Mouse (Mus musculus) hindbrain, embryonic 14.5 days (tissue): ENCODE measurements around the gene Pon2. TPM values are rescaled to one million over a fixed set of nuclear protein-coding genes. Genes with fewer than 3 reads are reported as not detected.
"Not testable (repeated sequence)": the region's sequence is repeated elsewhere in the genome, so short reads cannot be mapped to it uniquely, and the experiment has no call there.

Experiments used
- ATAC-seq: fragments of 200-750 bp; cut with Nextera tagmentation; 2 replicates; pipeline ENCODE4 v1.8.0; 2017; ENCODE audit warnings: moderate number of reproducible peaks, mild to moderate bottlenecking, moderate TSS enrichment, moderate library complexity; ENCODE audit not compliant: low FRiP score
- DNase-seq: peaks from one replicate; pipeline ENCODE4 v3.0.0-alpha.2; 2015; ENCODE audit warnings: low spot score
- H3K27ac ChIP-seq: fragments of 300-500 bp; sonication (generic); 2 replicates; pipeline ENCODE4 v1.5.1; 2014; ENCODE audit warnings: mild to moderate bottlenecking, moderate library complexity
- H3K27me3 ChIP-seq: fragments of 300-500 bp; sonication (generic); 2 replicates; pipeline ENCODE4 v1.6.1; 2014; ENCODE audit warnings: mild to moderate bottlenecking, low read length, mixed read lengths; ENCODE audit not compliant: control insufficient read depth, insufficient read depth
- H3K36me3 ChIP-seq: fragments of 300-500 bp; sonication (generic); replicated peaks from 2 replicates; pipeline ENCODE4 v1.6.1; 2014; ENCODE audit not compliant: control insufficient read depth, insufficient read depth
- H3K4me1 ChIP-seq: fragments of 300-500 bp; sonication (generic); replicated peaks from 2 replicates; pipeline ENCODE4 v1.6.1; 2014; ENCODE audit warnings: antibody characterized with exemption, low read length, mixed read lengths; ENCODE audit not compliant: control insufficient read depth, insufficient read depth
- H3K4me2 ChIP-seq: fragments of 300-500 bp; sonication (generic); replicated peaks from 2 replicates; pipeline ENCODE4 v1.6.1; 2014; ENCODE audit warnings: mild to moderate bottlenecking, moderate library complexity
- H3K4me3 ChIP-seq: fragments of 300-500 bp; sonication (generic); replicated peaks from 2 replicates; pipeline ENCODE4 v1.5.1; 2014; ENCODE audit warnings: mild to moderate bottlenecking, low read length
- H3K9ac ChIP-seq: fragments of 300-500 bp; sonication (generic); 2 replicates; pipeline ENCODE4 v1.6.1; 2014
- H3K9me3 ChIP-seq: fragments of 300-500 bp; sonication (generic); 2 replicates; pipeline ENCODE4 v1.6.1; 2016; ENCODE audit warnings: low read length; ENCODE audit not compliant: control insufficient read depth
- WGBS: fragments of 180-500 bp; shearing (Covaris S2); extraction: QIAGEN DNeasy Blood & Tissue Kit; methylation state at CpG from one replicate; pipeline ENCODE4 v1.1.7; 2014; 5-methylcytosine and 5-hydroxymethylcytosine counted together
- polyA plus RNA-seq: library from polyadenylated mRNA; unstranded; fragments of >200 nt; fragmentation: Nextera tagmentation; extraction: Ambion mirVana; gene quantifications from 2 replicates; pipeline ENCODE4 v1.2.1, GENCODE M21; 2014

The Pon2 gene
- polyA plus RNA-seq, 1 experiment from 2014 or later, result 31.5 TPM

DNA sequence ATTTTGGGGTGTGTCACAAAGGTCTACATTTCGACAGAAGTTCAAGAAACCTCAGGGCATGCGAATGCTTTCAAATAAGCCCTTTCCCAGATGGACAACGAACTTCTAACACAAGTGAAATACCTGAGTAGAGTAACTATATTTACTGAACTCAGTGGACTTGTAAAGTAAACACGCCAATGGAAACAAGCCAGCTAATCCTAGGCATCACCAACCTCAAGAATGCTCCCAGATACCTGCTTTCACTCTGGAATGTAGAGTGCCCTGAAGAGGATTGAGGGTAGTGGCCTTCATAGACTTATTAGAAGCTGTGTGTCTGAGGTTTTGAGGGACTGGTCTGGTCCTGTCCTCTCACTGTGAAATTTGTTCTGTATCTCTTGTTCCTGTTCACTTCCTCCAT, 60.7 kb downstream of the Pon2 start:
- Histone ChIP-seq H3K27ac (no peak overlapping the region), H3K9me3 (no peaks in the 10 kb centered on the region), H3K9ac (no peak overlapping the region), H3K4me2 (no peak overlapping the region), H3K36me3 (no peaks in the 10 kb centered on the region), H3K4me1 (no peaks in the 10 kb centered on the region), H3K27me3 (no peaks in the 10 kb centered on the region), H3K4me3 (no peak overlapping the region)
- no peak for DNase-seq
- ATAC-seq, result no peak
- 95% methylated on average over 4 of the region's 4 CpGs for WGBS

DNA sequence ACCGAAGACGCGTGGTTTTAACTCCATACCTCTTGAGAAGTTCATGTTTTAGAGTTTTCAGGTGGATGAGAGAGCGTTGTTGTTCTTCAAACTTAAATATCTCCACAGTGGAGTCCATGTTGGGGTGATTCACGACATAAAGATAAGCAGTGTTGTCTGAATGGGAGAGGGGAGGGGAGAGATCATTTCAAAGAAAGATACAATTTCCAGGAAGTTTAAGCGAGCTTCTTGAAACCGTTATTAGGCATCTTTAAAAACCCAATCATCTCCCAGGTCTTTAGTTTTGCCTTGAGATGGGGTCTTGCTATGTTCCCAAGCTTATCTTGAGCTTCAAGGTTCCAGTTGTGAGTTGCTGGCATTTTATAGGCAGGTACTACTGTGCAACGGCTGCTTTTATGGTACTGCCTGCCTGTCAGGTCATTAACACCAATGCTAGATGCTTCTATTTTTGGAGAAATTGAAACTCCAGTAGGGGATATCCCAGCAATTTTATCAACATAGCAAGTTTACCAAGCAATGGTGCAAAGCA, 61.3 kb downstream of the Pon2 start:
- Histone ChIP-seq H3K4me3 (no peak overlapping the region), H3K27ac (no peak overlapping the region), H3K9me3 (no peaks in the 10 kb centered on the region), H3K4me2 (no peak overlapping the region), H3K9ac (no peak overlapping the region), H3K27me3 (no peaks in the 10 kb centered on the region), H3K4me1 (no peaks in the 10 kb centered on the region), H3K36me3 (no peaks in the 10 kb centered on the region)
- ATAC-seq, result no peak
- WGBS, result 95% methylated on average over 8 of the region's 8 CpGs
- no peak for DNase-seq

DNA sequence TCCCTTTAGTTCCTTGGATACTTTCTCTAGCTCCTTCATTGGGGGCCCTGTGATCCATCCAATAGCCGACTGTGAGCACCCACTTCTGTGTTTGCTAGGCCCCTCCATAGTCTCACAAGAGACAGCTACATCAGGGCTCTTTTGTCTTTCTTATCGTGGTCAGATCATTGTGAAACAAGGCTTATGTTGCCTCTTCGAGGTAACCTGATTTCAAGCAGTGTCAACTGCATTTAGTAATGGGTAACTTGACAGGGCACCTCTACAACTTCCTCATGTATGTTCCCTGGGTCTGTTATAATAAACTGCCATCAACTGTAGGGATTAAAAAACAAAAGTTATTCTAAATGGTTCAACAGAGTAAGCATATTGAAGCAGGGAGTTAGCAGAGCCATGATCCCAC, 63.7 kb downstream of the Pon2 start:
- Histone ChIP-seq H3K9ac (no peak overlapping the region), H3K4me1 (no peaks in the 10 kb centered on the region), H3K27me3 (no peaks in the 10 kb centered on the region), H3K36me3 (no peaks in the 10 kb centered on the region), H3K4me2 (no peak overlapping the region), H3K4me3 (no peak overlapping the region), H3K9me3 (no peaks in the 10 kb centered on the region), H3K27ac (no peak overlapping the region)
- DNase-seq (no peak), ATAC-seq (no peak)
- WGBS, result 76% methylated on average over 3 of the region's 3 CpGs

DNA sequence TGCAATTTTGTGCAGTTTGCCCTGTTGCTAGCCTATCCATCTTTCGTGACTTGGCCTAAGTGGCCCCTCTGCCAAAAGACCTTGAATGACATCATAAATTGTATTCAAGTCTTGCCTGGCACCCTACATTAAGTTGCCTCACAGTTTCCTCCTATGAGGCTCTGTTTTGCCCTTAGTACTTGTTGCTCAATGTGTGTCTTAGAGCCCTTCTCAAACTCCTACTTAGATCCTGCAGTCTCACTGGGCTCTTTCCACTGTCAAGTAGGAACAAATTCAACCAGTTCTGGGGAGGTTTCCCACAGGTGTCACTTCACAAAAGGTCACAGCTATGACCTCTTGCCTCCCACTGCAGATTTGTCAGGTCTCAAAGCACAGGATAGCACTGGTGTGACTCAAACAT, 64.4 kb downstream of the Pon2 start:
- ATAC-seq (no peak), DNase-seq (no peak)
- H3K9ac ChIP-seq, result no peak overlapping the region
- WGBS, result 93% methylated on average over 1 of the region's 1 CpGs
- H3K4me2 ChIP-seq, result no peak overlapping the region
- H3K36me3 ChIP-seq, result no peaks in the 10 kb centered on the region
- no peak overlapping the region for H3K4me3 ChIP-seq
- H3K27me3 ChIP-seq, result no peaks in the 10 kb centered on the region
- no peaks in the 10 kb centered on the region for H3K4me1 ChIP-seq
- H3K27ac ChIP-seq, result no peak overlapping the region
- H3K9me3 ChIP-seq, result no peaks in the 10 kb centered on the region

DNA sequence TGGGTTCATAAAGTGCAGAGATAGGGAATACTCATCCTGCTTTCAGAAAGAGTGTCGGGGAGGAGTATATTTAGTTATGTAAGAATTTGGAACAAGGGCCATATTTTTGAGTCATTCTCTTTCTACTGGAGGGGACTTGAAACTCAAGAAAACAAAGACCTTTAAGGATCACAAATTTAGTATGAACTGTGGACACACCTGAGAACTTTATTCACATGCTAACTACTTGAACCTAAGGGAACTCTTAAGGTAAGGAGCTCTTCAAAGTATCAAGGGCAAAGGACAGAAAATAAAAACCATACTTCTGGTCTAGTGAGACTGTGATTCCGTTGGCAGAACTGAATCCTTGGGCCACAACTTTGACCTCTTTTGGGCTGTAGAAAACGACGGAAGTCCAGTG, 66.2 kb downstream of the Pon2 start:
- no peaks in the 10 kb centered on the region for H3K36me3 ChIP-seq
- H3K27me3 ChIP-seq, result no peaks in the 10 kb centered on the region
- no peaks in the 10 kb centered on the region for H3K9me3 ChIP-seq
- 90% methylated on average over 4 of the region's 4 CpGs for WGBS
- no peaks in the 10 kb centered on the region for H3K4me1 ChIP-seq
- no peak overlapping the region for H3K27ac ChIP-seq
- no peak overlapping the region for H3K9ac ChIP-seq
- no peak overlapping the region for H3K4me2 ChIP-seq
- no peak for DNase-seq
- no peak overlapping the region for H3K4me3 ChIP-seq
- no peak for ATAC-seq

DNA sequence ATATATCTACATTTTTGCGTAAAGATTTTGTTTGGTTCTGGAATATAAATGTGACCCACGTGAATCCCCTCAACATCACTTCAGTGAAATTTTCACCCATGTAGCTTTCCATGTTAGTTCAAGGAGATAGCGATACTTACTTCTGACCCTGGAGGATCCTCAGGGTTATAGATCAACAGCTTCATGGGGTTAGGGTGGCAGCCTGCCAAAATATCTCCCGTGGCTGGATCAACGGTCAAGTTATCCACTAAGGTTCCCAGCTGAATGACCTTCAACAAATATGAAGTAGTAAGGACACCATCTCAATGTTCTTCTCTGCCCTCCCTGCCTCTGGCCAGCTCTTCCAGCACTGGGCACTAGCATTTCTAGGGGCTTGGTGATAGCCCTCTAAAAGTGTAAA, 68.0 kb downstream of the Pon2 start:
- no peaks in the 10 kb centered on the region for H3K36me3 ChIP-seq
- no peak overlapping the region for H3K4me3 ChIP-seq
- WGBS, result 91% methylated on average over 5 of the region's 5 CpGs
- no peaks in the 10 kb centered on the region for H3K27me3 ChIP-seq
- H3K4me2 ChIP-seq, result no peak overlapping the region
- DNase-seq (no peak), ATAC-seq (no peak)
- no peak overlapping the region for H3K9ac ChIP-seq
- no peaks in the 10 kb centered on the region for H3K4me1 ChIP-seq
- no peaks in the 10 kb centered on the region for H3K9me3 ChIP-seq
- H3K27ac ChIP-seq, result no peak overlapping the region

DNA sequence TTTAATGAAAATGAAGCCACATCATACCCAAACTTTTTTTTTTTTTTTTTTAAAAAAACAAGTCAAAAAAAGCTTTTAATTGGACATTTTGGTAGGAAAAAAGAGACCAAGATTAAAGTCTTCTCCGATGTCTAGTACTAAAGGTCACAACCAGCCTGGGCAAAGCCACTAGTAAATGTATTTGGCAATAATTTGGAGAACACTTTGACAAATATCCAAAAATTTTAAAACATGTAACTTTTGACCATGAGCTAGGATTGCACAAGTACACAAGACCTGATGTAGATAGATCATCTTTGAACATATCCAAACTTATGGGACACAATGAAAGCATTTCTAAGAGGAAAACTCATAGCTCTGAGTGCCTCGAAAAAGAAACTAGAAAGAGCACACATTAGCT, 74.7 kb downstream of the Pon2 start:
- H3K27me3 ChIP-seq, H3K36me3 ChIP-seq, H3K27ac ChIP-seq, H3K4me1 ChIP-seq, H3K4me3 ChIP-seq, DNase-seq, ATAC-seq, H3K9me3 ChIP-seq, H3K9ac ChIP-seq, H3K4me2 ChIP-seq: not testable (repeated sequence)
- WGBS, result 83% methylated on average over 2 of the region's 2 CpGs

DNA sequence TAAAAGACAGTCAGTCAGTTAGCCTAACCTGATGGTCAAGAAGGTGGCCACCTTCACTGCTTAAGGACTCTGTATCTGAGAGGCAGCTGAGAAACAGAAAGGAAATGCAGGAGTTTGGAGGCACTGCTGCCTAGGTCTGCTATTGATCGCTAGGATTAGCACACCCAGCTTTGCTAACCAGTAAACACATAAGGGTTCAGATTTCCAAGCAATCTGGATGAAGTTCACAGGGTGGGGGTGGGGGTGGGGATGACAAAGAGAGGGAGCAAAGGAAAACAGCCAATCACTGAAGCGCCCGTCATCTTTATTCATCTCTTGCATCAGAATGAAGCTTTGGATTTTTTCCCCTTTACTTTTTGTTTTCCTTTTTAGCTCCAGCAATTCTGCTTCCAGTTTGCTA, 76.2 kb downstream of the Pon2 start:
- Histone ChIP-seq H3K4me1 (no peaks in the 10 kb centered on the region), H3K9me3 (no peaks in the 10 kb centered on the region), H3K27ac (no peak overlapping the region), H3K4me3 (no peak overlapping the region), H3K4me2 (no peak overlapping the region), H3K36me3 (no peaks in the 10 kb centered on the region), H3K9ac (no peak overlapping the region), H3K27me3 (no peaks in the 10 kb centered on the region)
- 84% methylated on average over 3 of the region's 3 CpGs for WGBS
- no peak for DNase-seq
- no peak for ATAC-seq

DNA sequence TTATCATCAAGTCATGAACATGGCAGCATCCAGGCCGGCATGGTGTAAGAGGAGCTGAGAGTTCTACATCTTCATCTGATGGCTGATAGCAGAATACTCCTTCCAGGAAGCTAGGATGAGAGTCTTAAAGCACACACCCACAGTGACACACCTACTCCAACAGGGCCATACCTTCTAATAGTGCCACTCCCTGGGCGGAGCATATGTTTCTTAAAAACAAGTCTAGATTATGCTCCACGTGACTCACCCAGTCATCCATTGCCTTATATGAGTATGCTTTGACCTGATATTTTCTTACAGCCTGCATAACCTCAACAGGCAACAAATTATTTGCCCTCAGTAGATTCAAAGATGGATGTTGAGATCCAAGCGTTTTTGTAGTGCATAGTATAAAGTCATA, 80.1 kb downstream of the Pon2 start:
- Histone ChIP-seq H3K9ac (no peak overlapping the region), H3K27ac (no peak overlapping the region), H3K4me2 (no peak overlapping the region), H3K4me1 (no peaks in the 10 kb centered on the region), H3K27me3 (no peaks in the 10 kb centered on the region), H3K36me3 (no peaks in the 10 kb centered on the region), H3K4me3 (no peak overlapping the region), H3K9me3 (no peaks in the 10 kb centered on the region)
- no peak for ATAC-seq
- WGBS, result 96% methylated on average over 4 of the region's 4 CpGs
- DNase-seq, result no peak
